Mouse (Mus musculus): Measurements from ENCODE around the gene Rap1gap2. TPM values are rescaled to one million over a fixed set of nuclear protein-coding genes. Genes with fewer than 3 reads are reported as not detected.
A peak's percentile ranks its signal among the peaks of the same experiment; 100 is the strongest.

Gene Rap1gap2
- polyA plus RNA-seq (2016; fragmentation: Nextera tagmentation; extraction: Ambion mirVana): 0.96 and 1.4 TPM in 2 replicates

- no peaks in the 10 kb centered on the region for H3K9me3 ChIP-seq (replicated peaks)
- H3K36me3 ChIP-seq: no peaks in the 10 kb centered on the region
- no peak within 1 kb of the TSS for H3K27ac ChIP-seq
- H3K9ac ChIP-seq: 0 out of 2 replicates have a peak within 1 kb of the TSS, but pooled peaks have one; percentile 29
- peak; percentile 47; the same call in 1 of the 2 replicates for ATAC-seq
- 3% methylated on average over 46 of the region's 50 CpGs for WGBS (ENCODE audit: insufficient replicate concordance)
- peaks cover 15% of the 10 kb centered on the region for H3K4me1 ChIP-seq
- peak within 1 kb of the TSS; percentile 53 for H3K4me3 ChIP-seq
- peaks cover 94% of the 10 kb centered on the region for H3K27me3 ChIP-seq (replicated peaks)
- H3K4me2 ChIP-seq: peak within 1 kb of the TSS; percentile 72
Observed at GRCm38 (mm10) chr11:74610545-74611176, at the start of gene Rap1gap2. TSS of gene Rap1gap2 (minus strand) at chr11:74610915.

GRCm38 (mm10) chr11:74660336-74660735 lies 49.6 kb upstream of the Rap1gap2 start:
- H3K27ac ChIP-seq: no peak overlapping the region
- ATAC-seq: no peak
- no peak overlapping the region for H3K9ac ChIP-seq
- H3K4me2 ChIP-seq: no peak overlapping the region
- no peak overlapping the region for H3K4me3 ChIP-seq
- WGBS (ENCODE audit: insufficient replicate concordance): 93% methylated on average over 13 of the region's 13 CpGs
- H3K36me3 ChIP-seq: peaks cover 96% of the 10 kb centered on the region
- H3K4me1 ChIP-seq: 0 out of 2 replicates have a peak, but pooled peaks cover 1% of the 10 kb centered on the region
- peaks cover 6% of the 10 kb centered on the region; the same call in 1 of the 2 replicates for H3K9me3 ChIP-seq (replicated peaks)
- H3K27me3 ChIP-seq (replicated peaks): no peaks in the 10 kb centered on the region

- no peak for ATAC-seq
- Histone ChIP-seq H3K9ac (no peak overlapping the region), H3K9me3 (replicated peaks) (peaks cover 6% of the 10 kb centered on the region; the same call in 1 of the 2 replicates), H3K27ac (no peak overlapping the region), H3K36me3 (peaks cover 93% of the 10 kb centered on the region), H3K27me3 (replicated peaks) (no peaks in the 10 kb centered on the region), H3K4me1 (peaks cover 33% of the 10 kb centered on the region), H3K4me2 (no peak overlapping the region), H3K4me3 (no peak overlapping the region)
- WGBS (ENCODE audit: insufficient replicate concordance): 65% methylated on average over 3 of the region's 3 CpGs
Observed at GRCm38 (mm10) chr11:74655941-74656340, 45.2 kb upstream of the Rap1gap2 start.

- H3K4me3 ChIP-seq: no peak overlapping the region
Observed at GRCm38 (mm10) chr11:74653385-74653784, 42.7 kb upstream of the Rap1gap2 start.

GRCm38 (mm10) chr11:74652791-74653191 lies 42.1 kb upstream of the Rap1gap2 start:
- H3K36me3 ChIP-seq: peaks cover 62% of the 10 kb centered on the region
- no peak overlapping the region for H3K4me3 ChIP-seq
- H3K27ac ChIP-seq: no peak overlapping the region
- peaks cover 3% of the 10 kb centered on the region; the same call in 1 of the 2 replicates for H3K9me3 ChIP-seq (replicated peaks)
- no peak for ATAC-seq
- H3K9ac ChIP-seq: no peak overlapping the region
- 80% methylated on average over 4 of the region's 4 CpGs for WGBS (ENCODE audit: insufficient replicate concordance)
- no peaks in the 10 kb centered on the region for H3K27me3 ChIP-seq (replicated peaks)
- peaks cover 60% of the 10 kb centered on the region for H3K4me1 ChIP-seq
- peak overlapping the region; percentile 99 for H3K4me2 ChIP-seq

More at GRCm38 (mm10) chr11:74653385-74653784, 42.7 kb upstream of the Rap1gap2 start:
- WGBS (ENCODE audit: insufficient replicate concordance): 58% methylated on average over 6 of the region's 6 CpGs
- Histone ChIP-seq H3K36me3 (peaks cover 68% of the 10 kb centered on the region), H3K9me3 (replicated peaks) (peaks cover 6% of the 10 kb centered on the region; the same call in 1 of the 2 replicates), H3K9ac (no peak overlapping the region), H3K4me2 (peak overlapping the region; percentile 99), H3K4me1 (peaks cover 54% of the 10 kb centered on the region), H3K27me3 (replicated peaks) (no peaks in the 10 kb centered on the region), H3K27ac (no peak overlapping the region)
- no peak for ATAC-seq

GRCm38 (mm10) chr11:74650576-74651100 lies 39.9 kb upstream of the Rap1gap2 start:
- ATAC-seq: no peak
- WGBS (ENCODE audit: insufficient replicate concordance): 49% methylated on average over 4 of the region's 4 CpGs
- peak overlapping the region; percentile 99 for H3K4me2 ChIP-seq
- H3K9ac ChIP-seq: peak overlapping the region; percentile 89
- peak overlapping the region; percentile 97 for H3K4me3 ChIP-seq
- H3K36me3 ChIP-seq: peaks cover 43% of the 10 kb centered on the region
- H3K9me3 ChIP-seq (replicated peaks): no peaks in the 10 kb centered on the region
- no peaks in the 10 kb centered on the region for H3K27me3 ChIP-seq (replicated peaks)
- peaks cover 60% of the 10 kb centered on the region for H3K4me1 ChIP-seq
- peak overlapping the region; percentile 86 for H3K27ac ChIP-seq

GRCm38 (mm10) chr11:74649647-74650551 lies 39.2 kb upstream of the Rap1gap2 start:
- H3K4me2 ChIP-seq: peak overlapping the region; percentile 99
- peak; percentile 50 for ATAC-seq
- H3K9ac ChIP-seq: peak overlapping the region; percentile 89
- peaks cover 37% of the 10 kb centered on the region for H3K36me3 ChIP-seq
- H3K4me3 ChIP-seq: peak overlapping the region; percentile 97
- WGBS (ENCODE audit: insufficient replicate concordance): under 1% methylated on average over 53 of the region's 53 CpGs
- H3K9me3 ChIP-seq (replicated peaks): no peaks in the 10 kb centered on the region
- peak overlapping the region; percentile 86 for H3K27ac ChIP-seq
- no peaks in the 10 kb centered on the region for H3K27me3 ChIP-seq (replicated peaks)
- peaks cover 54% of the 10 kb centered on the region for H3K4me1 ChIP-seq

- WGBS (ENCODE audit: insufficient replicate concordance): 0% methylated on average over 57 of the region's 58 CpGs
- H3K4me2 ChIP-seq: peak within 1 kb of the TSS; percentile 99
- peak within 1 kb of the TSS; percentile 86 for H3K27ac ChIP-seq
- peak within 1 kb of the TSS; percentile 89 for H3K9ac ChIP-seq
- H3K4me3 ChIP-seq: peak within 1 kb of the TSS; percentile 97
- H3K4me1 ChIP-seq: peaks cover 50% of the 10 kb centered on the region
- no peaks in the 10 kb centered on the region for H3K9me3 ChIP-seq (replicated peaks)
- H3K27me3 ChIP-seq (replicated peaks): peaks cover 6% of the 10 kb centered on the region; the same call in 1 of the 2 replicates
- peaks cover 31% of the 10 kb centered on the region for H3K36me3 ChIP-seq
- peak; percentile 91 for ATAC-seq
Observed at GRCm38 (mm10) chr11:74649095-74649646, 38.5 kb upstream of the Rap1gap2 start, which contains the start of gene Cluh. TSS of gene Cluh (plus strand) at chr11:74649495.

- peak; percentile 43 for ATAC-seq
- peaks cover 26% of the 10 kb centered on the region for H3K36me3 ChIP-seq
- H3K27ac ChIP-seq: peak overlapping the region; percentile 86
- H3K4me2 ChIP-seq: peak overlapping the region; percentile 99
- no peaks in the 10 kb centered on the region for H3K9me3 ChIP-seq (replicated peaks)
- H3K4me1 ChIP-seq: peaks cover 50% of the 10 kb centered on the region
- peak overlapping the region; percentile 97 for H3K4me3 ChIP-seq
- WGBS (ENCODE audit: insufficient replicate concordance): 10% methylated on average over 1 of the region's 1 CpGs
- peaks cover 10% of the 10 kb centered on the region; the same call in 1 of the 2 replicates for H3K27me3 ChIP-seq (replicated peaks)
- H3K9ac ChIP-seq: peak overlapping the region; percentile 89
Observed at GRCm38 (mm10) chr11:74648676-74649075, 38.0 kb upstream of the Rap1gap2 start.

GRCm38 (mm10) chr11:74647966-74648365 lies 37.3 kb upstream of the Rap1gap2 start:
- Histone ChIP-seq H3K9ac (no peak overlapping the region), H3K27ac (peak overlapping the region; percentile 86), H3K4me1 (peaks cover 47% of the 10 kb centered on the region), H3K36me3 (peaks cover 19% of the 10 kb centered on the region), H3K4me3 (no peak overlapping the region), H3K27me3 (replicated peaks) (peaks cover 16% of the 10 kb centered on the region), H3K9me3 (replicated peaks) (no peaks in the 10 kb centered on the region), H3K4me2 (peak overlapping the region; percentile 99; the same call in 1 of the 2 replicates)
- 75% methylated on average over 1 of the region's 1 CpGs for WGBS (ENCODE audit: insufficient replicate concordance)
- ATAC-seq: no peak

- WGBS (ENCODE audit: insufficient replicate concordance): 50% methylated on average over 1 of the region's 1 CpGs
- Histone ChIP-seq H3K36me3 (peaks cover 42% of the 10 kb centered on the region), H3K4me2 (no peak overlapping the region), H3K9ac (no peak overlapping the region), H3K9me3 (replicated peaks) (no peaks in the 10 kb centered on the region), H3K27ac (no peak overlapping the region), H3K4me1 (peaks cover 26% of the 10 kb centered on the region), H3K4me3 (no peak overlapping the region), H3K27me3 (replicated peaks) (peaks cover 92% of the 10 kb centered on the region)
- ATAC-seq: no peak
Observed at GRCm38 (mm10) chr11:74639628-74640027, 28.9 kb upstream of the Rap1gap2 start.
